Comparison of ENCODE assay signal across 8 mouse cellular contexts in genomic region chr12:106527699-106528434, GRCm38 (mm10).
DNase-seq lines count a peak whose midpoint lies in the region; ATAC-seq and TF ChIP-seq lines count a peak whose summit lies in the region.

No protein-coding gene starts in this region.

- TF ChIP-seq CTCF in heart, adult 2 months (IDR thresholded peaks at IDR 0.05), result no peak
- TF ChIP-seq CTCF in Patski (IDR thresholded peaks at IDR 0.05), result no peak

- H3K36me3 ChIP-seq in heart, embryonic 14.5 days (ENCODE audit: control insufficient read depth, insufficient read depth, low read length), result no peaks in the 10 kb centered on the region
- no peaks in the 10 kb centered on the region for H3K36me3 ChIP-seq in heart, adult 2 months (ENCODE audit: control insufficient read depth, insufficient read depth, low read length)
- no peaks in the 10 kb centered on the region for H3K36me3 ChIP-seq in forebrain, embryonic 10.5 days (replicated peaks)
- no peaks in the 10 kb centered on the region for H3K36me3 ChIP-seq in midbrain, embryonic 10.5 days

- peaks cover 9% of the 10 kb centered on the region; the same call in 1 of the 2 replicates for H3K27me3 ChIP-seq in heart, embryonic 14.5 days (ENCODE audit: control insufficient read depth, insufficient read depth, low read length)
- no peaks in the 10 kb centered on the region for H3K27me3 ChIP-seq in heart, adult 2 months (ENCODE audit: control insufficient read depth, insufficient read depth, low read length)
- no peaks in the 10 kb centered on the region for H3K27me3 ChIP-seq in Patski
- peaks cover 30% of the 10 kb centered on the region for H3K27me3 ChIP-seq in forebrain, embryonic 10.5 days (ENCODE audit: poor library complexity, severe bottlenecking)
- H3K27me3 ChIP-seq in midbrain, embryonic 10.5 days (ENCODE audit: low read depth, poor library complexity, severe bottlenecking), result peaks cover 20% of the 10 kb centered on the region

- in situ Hi-C loops in Patski (cut with MboI; ENCODE audit: low pct_unique_long_range_greater_than_20kb), result no loop called here

- no peak overlapping the region for H3K4me3 ChIP-seq in heart, embryonic 14.5 days (ENCODE audit: control insufficient read depth in 1 of 2, insufficient read depth in 1 of 2, low read depth in 1 of 2, low read length in 2 of 2)
- no peak overlapping the region for H3K4me3 ChIP-seq in heart, adult 2 months
- peak overlapping the region; percentile 18 for H3K4me3 ChIP-seq in forebrain, embryonic 10.5 days
- H3K4me3 ChIP-seq in midbrain, embryonic 10.5 days, result peak overlapping the region; percentile 31

- no peaks in the 10 kb centered on the region for H3K9me3 ChIP-seq in heart, embryonic 14.5 days (ENCODE audit: control insufficient read depth, low read length)
- H3K9me3 ChIP-seq in forebrain, embryonic 10.5 days, result peaks cover 3% of the 10 kb centered on the region; the same call in 1 of the 2 replicates
- peaks cover 6% of the 10 kb centered on the region; the same call in 1 of the 2 replicates for H3K9me3 ChIP-seq in midbrain, embryonic 10.5 days (replicated peaks)

- peak overlapping the region; percentile 37 for H3K4me2 ChIP-seq in heart, embryonic 14.5 days (ENCODE audit: low read length)

- TF ChIP-seq EP300 in heart, adult 2 months (IDR thresholded peaks at IDR 0.05; ENCODE audit: insufficient read depth, low read depth, low read length), result no peak

- WGBS in heart, embryonic 14.5 days, result 8% methylated on average over 20 of the region's 20 CpGs
- 12% methylated on average over 20 of the region's 20 CpGs for WGBS in heart, adult 2 months
- 7% methylated on average over 20 of the region's 20 CpGs for WGBS in forebrain, embryonic 10.5 days
- 11% methylated on average over 20 of the region's 20 CpGs for WGBS in midbrain, embryonic 10.5 days

- H3K27ac ChIP-seq in heart, embryonic 14.5 days (replicated peaks in 1 of 2; ENCODE audit: control insufficient read depth in 1 of 2, insufficient read depth in 1 of 2, low read depth in 2 of 2, low read length in 2 of 2), result no peak overlapping the region
- H3K27ac ChIP-seq in heart, adult 2 months, result no peak overlapping the region
- 0 out of 2 replicates have a peak overlapping the region, but pooled peaks have one; percentile 48 for H3K27ac ChIP-seq in forebrain, embryonic 10.5 days
- H3K27ac ChIP-seq in midbrain, embryonic 10.5 days (replicated peaks), result peak overlapping the region; percentile 66

- intact Hi-C loops in heart, adult 2 months (cut with DNase I), result no loop called here

- POLR2A ChIA-PET in Patski (lab: Charles Lee), result no interaction called here

- H3K9ac ChIP-seq in heart, embryonic 14.5 days (ENCODE audit: low read length), result no peak overlapping the region
- H3K9ac ChIP-seq in heart, adult 2 months (ENCODE audit: low read depth, low read length), result no peak overlapping the region

- peaks cover 0 to 5% of the 10 kb centered on the region in 2 experiments; a peak in 2 of 4 replicates for H3K4me1 ChIP-seq in heart, embryonic 14.5 days (ENCODE audit: control insufficient read depth in 2 of 2, insufficient read depth in 2 of 2, low read length in 2 of 2)
- no peaks in the 10 kb centered on the region for H3K4me1 ChIP-seq in heart, adult 2 months (ENCODE audit: control insufficient read depth, insufficient read depth, low read length)
- H3K4me1 ChIP-seq in forebrain, embryonic 10.5 days, result peaks cover 16% of the 10 kb centered on the region
- peaks cover 17% of the 10 kb centered on the region for H3K4me1 ChIP-seq in midbrain, embryonic 10.5 days

- no peaks in the 10 kb centered on the region for H3K79me2 ChIP-seq in heart, adult 2 months (replicated peaks; ENCODE audit: control insufficient read depth, insufficient read depth, low read length)

- ATAC-seq in heart, embryonic 14.5 days (ENCODE audit: insufficient number of reproducible peaks, insufficient read depth, low FRiP score, low read depth), result no peak
- peak; percentile 44 for ATAC-seq in Patski
- no peak for ATAC-seq in activated CD4-positive, CD25-positive, alpha-beta regulatory T cell, adult 4 months

- CTCF ChIA-PET in Patski (lab: Charles Lee), result no interaction called here

- TF ChIP-seq POLR2A in heart, adult 2 months (IDR thresholded peaks at IDR 0.05; ENCODE audit: insufficient read depth, low read depth, low read length), result no peak

- DNase-seq in heart, adult 2 months, result no peak
- no peak for DNase-seq in Patski (ENCODE audit: low read depth, low spot score)
- peak; percentile 54 for DNase-seq in forebrain, embryonic 10.5 days (ENCODE audit: extremely low spot score, low spot score)
- DNase-seq in midbrain, embryonic 10.5 days (ENCODE audit: low spot score), result peak; percentile 67
- DNase-seq in urinary bladder, adult 2 months (ENCODE audit: low spot score), result no peak
- no peak for DNase-seq in kidney, adult 18-20 months

Comparison
In these comparisons a context has a peak if more than half of its experiments do, and no peak if none do; other contexts are left out.
1. H3K27ac ChIP-seq: peak in forebrain, embryonic 10.5 days (single experiment) and midbrain, embryonic 10.5 days (single experiment); none in heart, embryonic 14.5 days (0 of 2) and heart, adult 2 months (single experiment).
2. H3K4me3 ChIP-seq: peak in forebrain, embryonic 10.5 days (single experiment) and midbrain, embryonic 10.5 days (single experiment); none in heart, embryonic 14.5 days (0 of 2) and heart, adult 2 months (single experiment).
3. DNase-seq: peak in forebrain, embryonic 10.5 days (single experiment) and midbrain, embryonic 10.5 days (single experiment); none in heart, adult 2 months (0 of 2), Patski (single experiment), urinary bladder, adult 2 months (single experiment) and kidney, adult 18-20 months (single experiment).